Mouse (Mus musculus) CD4-positive, CD25-positive, alpha-beta regulatory T cell, adult 4 months (primary cell): ENCODE measurements around the gene Igsf9. TPM values are rescaled to one million over a fixed set of nuclear protein-coding genes. Genes with fewer than 3 reads are reported as not detected.
A peak's percentile ranks its signal among the peaks of the same experiment; 100 is the strongest.

Source experiments
- ATAC-seq: one replicate; pipeline ENCODE4 v1.8.0; 2017
- polyA plus RNA-seq, 2 experiments: library from polyadenylated mRNA; unstranded; fragments of 100-300 nt; shearing (Covaris generic); gene quantifications; one replicate each; pipeline ENCODE4 v1.2.1; 2017

Igsf9 gene
- 1 to 10 TPM in 1 of 2 experiments, not detected in 1; 1.1 TPM for polyA plus RNA-seq

GRCm38 (mm10) chr1:172481540-172482280 lies at the start of gene Igsf9:
Gene Igsf9 (plus strand): TSS chr1:172481788.
- ATAC-seq = peak; percentile 86

GRCm38 (mm10) chr1:172431836-172432586 lies 49.6 kb upstream of the Igsf9 start:
- no peak for ATAC-seq

- ATAC-seq = no peak
Measured at GRCm38 (mm10) chr1:172432587-172432955, 49.0 kb upstream of the Igsf9 start.

- ATAC-seq = no peak
Measured at GRCm38 (mm10) chr1:172433012-172433850, 48.4 kb upstream of the Igsf9 start.

- ATAC-seq = no peak
Measured at GRCm38 (mm10) chr1:172433851-172434165, 47.8 kb upstream of the Igsf9 start.

GRCm38 (mm10) chr1:172436785-172437184 lies 44.8 kb upstream of the Igsf9 start:
- no peak for ATAC-seq

- ATAC-seq = no peak
Measured at GRCm38 (mm10) chr1:172438621-172439020, 43.0 kb upstream of the Igsf9 start.

- ATAC-seq = no peak
Measured at GRCm38 (mm10) chr1:172440521-172440920, 41.1 kb upstream of the Igsf9 start.

GRCm38 (mm10) chr1:172441935-172442445 lies 39.6 kb upstream of the Igsf9 start:
- no peak for ATAC-seq

GRCm38 (mm10) chr1:172450226-172450625 lies 31.4 kb upstream of the Igsf9 start:
- ATAC-seq = no peak

GRCm38 (mm10) chr1:172450848-172451470 lies 30.6 kb upstream of the Igsf9 start:
- no peak for ATAC-seq

- no peak for ATAC-seq
Measured at GRCm38 (mm10) chr1:172452911-172453310, 28.7 kb upstream of the Igsf9 start.

- no peak for ATAC-seq
Measured at GRCm38 (mm10) chr1:172453810-172454209, 27.8 kb upstream of the Igsf9 start.

GRCm38 (mm10) chr1:172455416-172455815 lies 26.2 kb upstream of the Igsf9 start:
- ATAC-seq = peak; percentile 88

GRCm38 (mm10) chr1:172456001-172456677 lies 25.4 kb upstream of the Igsf9 start:
- ATAC-seq = peak; percentile 25

- no peak for ATAC-seq
Measured at GRCm38 (mm10) chr1:172457196-172457595, 24.4 kb upstream of the Igsf9 start.

- no peak for ATAC-seq
Measured at GRCm38 (mm10) chr1:172458041-172458440, 23.5 kb upstream of the Igsf9 start.

- no peak for ATAC-seq
Measured at GRCm38 (mm10) chr1:172461602-172462001, 20.0 kb upstream of the Igsf9 start.

GRCm38 (mm10) chr1:172462534-172462933 lies 19.1 kb upstream of the Igsf9 start:
- no peak for ATAC-seq

GRCm38 (mm10) chr1:172463387-172464333 lies 17.9 kb upstream of the Igsf9 start:
- ATAC-seq = no peak
